Mouse (Mus musculus) hindbrain, embryonic 16.5 days (tissue): ENCODE measurements around the gene Acadsb. TPM values are rescaled to one million over a fixed set of nuclear protein-coding genes. Genes with fewer than 3 reads are reported as not detected.

ENCODE experiments used
- polyA plus RNA-seq: library from polyadenylated mRNA; unstranded; fragments of >200 nt; fragmentation: Nextera tagmentation; extraction: Ambion mirVana; gene quantifications from 2 replicates; pipeline ENCODE4 v1.2.1, GENCODE M21; 2015

Gene Acadsb
- polyA plus RNA-seq, 1 experiment from 2014 or later, result 101 TPM

Other genes starting within 250 kb of the Acadsb start
- gene 5430419D17Rik, start 236.2 kb upstream of the Acadsb start, polyA plus RNA-seq, result 0.03 TPM in 1 of 2 replicates, not detected in the other
- not detected in 2 replicates for gene Cuzd1, start 88.3 kb upstream of the Acadsb start, polyA plus RNA-seq
- gene Fam24b, start 81.1 kb upstream of the Acadsb start, polyA plus RNA-seq, result not detected in 2 replicates
- 0.35 TPM in 1 of 2 replicates, not detected in the other for gene Fam24a, start 76.7 kb upstream of the Acadsb start, polyA plus RNA-seq
- gene 2310057M21Rik, start 47.8 kb upstream of the Acadsb start, polyA plus RNA-seq, result 29.0 and 33.9 TPM in 2 replicates
- 51.8 and 57.9 TPM in 2 replicates for gene Pstk, start 39.5 kb upstream of the Acadsb start, polyA plus RNA-seq
- gene Ikzf5, start 80 bp upstream of the Acadsb start, polyA plus RNA-seq, result 9.6 and 11.4 TPM in 2 replicates
- gene Hmx3, start 132.3 kb downstream of the Acadsb start, polyA plus RNA-seq, result 0.84 and 0.99 TPM in 2 replicates
- gene Hmx2, start 138.2 kb downstream of the Acadsb start, polyA plus RNA-seq, result 1.1 and 1.3 TPM in 2 replicates
- gene Bub3, start 149.6 kb downstream of the Acadsb start, polyA plus RNA-seq, result 149 and 162 TPM in 2 replicates